Mouse (Mus musculus): Measurements from ENCODE around the gene Cdca7. TPM values are rescaled to one million over a fixed set of nuclear protein-coding genes. Genes with fewer than 3 reads are reported as not detected.

Gene Cdca7
- total RNA-seq (2022), result 1 to 10 TPM; 4.6 to 7.6 (median 6.1) TPM

DNA sequence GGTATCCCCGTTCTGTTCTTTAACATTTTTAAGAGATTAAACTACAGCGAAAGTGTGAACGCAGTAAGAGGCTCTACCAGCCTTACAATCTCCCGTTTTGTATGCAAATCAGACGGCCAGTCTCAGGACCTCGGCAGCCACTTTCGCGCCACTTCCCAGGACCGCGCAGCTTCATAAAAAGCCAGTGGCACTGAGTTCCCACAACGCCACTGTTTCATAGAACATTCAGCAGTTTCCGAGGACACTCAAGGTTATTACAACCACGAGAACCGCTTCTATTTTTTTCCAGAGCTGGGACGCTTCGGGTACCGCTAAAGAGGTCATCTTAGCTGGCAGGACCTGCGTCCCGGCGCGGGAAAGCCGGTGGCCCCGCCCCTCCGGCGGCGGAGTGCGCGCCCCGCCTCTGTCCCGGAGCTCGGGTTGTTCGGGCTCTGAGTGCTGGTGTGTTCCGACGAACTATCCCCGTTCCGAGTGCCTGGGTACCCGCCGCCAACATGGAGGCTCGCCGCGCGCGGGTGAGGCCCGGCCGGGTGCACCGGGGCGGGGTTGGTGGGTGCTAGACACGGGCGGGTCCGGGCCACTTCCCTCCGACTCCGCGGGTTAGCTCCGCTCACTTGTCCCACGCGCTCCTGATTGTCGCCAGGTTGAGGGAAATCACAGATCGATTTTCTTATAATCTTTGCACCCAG lies at the start of gene Cdca7:
Cdca7 (plus strand) TSS at position 363 of the 689 bp plus-strand sequence.
- DNase-seq (ENCODE audit: low spot score in 2 of 2), result peak; percentile 19 to 37

DNA sequence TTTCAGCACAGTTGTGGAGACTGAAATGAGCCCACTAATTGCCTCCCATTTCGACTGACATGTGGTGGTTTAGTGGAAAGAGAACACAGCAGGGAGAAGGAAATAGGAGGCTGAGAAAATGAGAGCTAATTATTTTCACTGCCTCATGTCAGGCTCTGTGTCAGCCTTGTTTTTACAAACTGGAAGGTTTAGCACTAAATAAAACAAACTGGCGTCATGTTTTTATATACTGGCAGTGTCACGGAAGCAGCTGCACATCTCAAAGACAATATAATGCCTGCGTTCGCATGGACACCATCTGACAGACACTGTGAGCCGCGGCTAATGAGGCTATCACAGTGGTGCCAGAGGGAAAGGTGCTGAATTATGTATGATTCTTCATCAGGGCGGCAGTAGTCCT lies 49.2 kb upstream of the Cdca7 start:
- peak; percentile 23 to 30 for DNase-seq (ENCODE audit: low spot score in 2 of 2)

DNA sequence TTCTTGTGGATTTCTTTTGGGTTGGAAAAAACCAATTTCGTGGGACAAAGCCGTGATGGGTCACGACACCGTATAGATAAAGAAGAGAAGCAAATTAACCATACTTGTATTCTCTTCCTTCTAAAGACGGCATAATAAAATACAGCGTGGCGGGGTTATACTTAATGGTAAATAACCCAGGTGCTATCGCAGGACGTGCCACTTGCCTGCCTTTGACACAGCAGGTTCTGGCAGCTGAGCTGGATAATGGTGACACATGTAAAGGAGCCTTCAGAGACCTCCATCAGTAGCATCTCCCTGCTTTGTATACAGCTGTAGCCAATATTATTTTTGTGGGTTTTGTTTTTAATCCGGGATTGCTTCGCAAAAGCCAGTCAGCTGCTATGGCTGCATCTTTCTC lies 48.7 kb upstream of the Cdca7 start:
- DNase-seq (ENCODE audit: low spot score in 2 of 2), result no peak

DNA sequence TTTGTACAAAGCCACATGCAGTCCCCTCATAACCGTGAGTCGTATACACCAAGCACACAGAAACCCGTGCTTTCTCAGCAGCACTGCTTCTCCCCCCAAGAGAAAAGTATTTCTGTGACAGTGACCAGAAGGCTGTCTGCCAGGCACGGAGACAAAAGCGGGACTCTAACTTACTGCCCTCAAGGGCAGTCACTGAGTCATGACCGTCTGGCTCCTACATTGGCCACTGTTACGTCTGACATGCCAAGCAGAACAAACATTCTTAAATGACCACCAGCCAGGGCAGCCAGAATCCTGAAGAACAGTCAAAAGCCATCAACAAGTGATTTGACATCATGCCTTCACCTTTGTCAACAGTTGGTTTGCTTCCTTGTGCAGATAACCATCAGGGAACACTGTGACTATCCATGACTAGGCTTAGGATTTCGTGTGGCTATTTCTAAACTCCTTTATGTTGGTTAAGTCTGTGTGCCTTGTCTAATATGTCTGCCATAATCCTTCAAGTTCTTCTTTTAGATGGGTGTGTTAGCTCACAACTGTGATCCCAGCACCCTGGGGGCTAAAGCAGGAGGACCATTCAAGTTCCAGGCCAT lies 36.9 kb upstream of the Cdca7 start:
- DNase-seq (ENCODE audit: low spot score in 2 of 2), result no peak

DNA sequence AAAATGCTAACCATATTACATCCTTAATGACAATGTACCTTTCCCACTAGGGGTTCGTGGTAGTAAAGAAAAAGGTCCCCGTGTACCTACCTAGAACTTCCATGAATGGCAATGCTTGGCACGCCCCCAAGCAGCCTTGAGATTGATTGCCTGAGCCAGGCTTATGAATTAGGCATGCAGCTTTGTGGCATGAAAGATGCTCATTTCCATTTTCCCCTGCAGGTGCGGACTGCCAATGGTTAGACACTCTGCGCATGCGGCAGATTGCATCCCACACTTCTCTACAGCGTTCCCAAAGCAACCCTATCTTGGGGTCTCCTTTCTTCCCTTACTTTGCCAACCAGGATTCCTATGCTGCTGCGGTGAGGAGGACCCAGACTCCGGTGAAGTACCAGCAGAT lies 34.9 kb upstream of the Cdca7 start:
- no peak for DNase-seq (ENCODE audit: low spot score in 2 of 2)

DNA sequence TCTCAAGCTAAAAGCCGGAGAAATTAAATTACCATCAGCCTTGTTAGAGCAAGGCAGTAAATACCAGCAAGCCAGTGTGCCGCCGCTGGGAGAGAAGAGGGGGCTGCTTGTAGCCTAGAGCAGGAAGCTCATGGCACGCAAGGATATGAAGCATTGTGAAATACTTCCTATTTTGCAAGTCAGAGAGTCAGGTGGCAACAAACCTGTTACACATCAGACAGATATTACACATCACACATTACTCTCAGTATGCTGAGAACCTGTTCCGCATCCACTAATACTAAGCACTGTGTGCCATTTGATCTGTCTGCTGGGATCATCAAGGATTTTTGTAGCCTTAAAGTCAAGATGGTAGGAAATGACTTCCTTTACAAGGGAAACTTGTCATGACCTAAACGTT lies 33.1 kb upstream of the Cdca7 start:
- no peak for DNase-seq (ENCODE audit: low spot score in 2 of 2)

DNA sequence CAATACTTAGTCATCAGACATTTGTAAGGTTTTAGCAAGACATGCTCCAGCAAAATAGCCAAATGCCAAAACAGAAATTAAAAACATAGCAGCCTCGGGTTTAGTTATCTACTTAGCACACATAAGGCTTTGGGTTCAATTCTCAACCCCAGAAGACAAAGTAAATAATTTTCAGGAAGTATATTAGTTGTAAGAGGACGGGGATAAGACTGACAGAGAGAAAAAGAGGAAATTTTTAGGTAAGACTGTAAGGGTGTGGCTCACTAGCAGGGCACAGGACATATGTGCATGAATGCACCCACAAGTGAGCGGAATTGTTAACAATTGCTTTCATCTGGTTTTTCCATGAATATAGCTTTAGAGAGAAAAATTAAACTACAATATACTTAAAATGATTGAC lies 32.0 kb upstream of the Cdca7 start:
- no peak for DNase-seq (ENCODE audit: low spot score in 2 of 2)

DNA sequence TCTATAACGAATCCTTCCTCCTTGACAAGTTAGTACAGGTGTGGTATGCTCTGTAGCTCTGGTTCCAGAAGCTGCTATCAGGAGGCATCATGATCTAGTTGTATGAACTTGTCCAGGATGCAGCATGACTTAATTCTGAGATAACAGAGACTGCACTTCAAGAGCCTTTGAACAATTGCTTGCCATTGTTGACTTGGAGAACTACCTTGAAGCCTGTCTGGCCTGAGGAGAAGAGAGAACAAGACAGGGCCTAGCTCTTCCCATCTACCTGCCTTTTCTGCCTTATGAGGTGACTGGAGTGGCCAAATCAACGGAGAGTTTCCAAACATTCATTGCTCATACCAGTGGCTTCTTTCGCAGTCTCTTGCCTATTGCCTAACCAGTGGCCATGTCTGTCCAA lies 29.9 kb upstream of the Cdca7 start:
- DNase-seq (ENCODE audit: low spot score in 2 of 2), result no peak

DNA sequence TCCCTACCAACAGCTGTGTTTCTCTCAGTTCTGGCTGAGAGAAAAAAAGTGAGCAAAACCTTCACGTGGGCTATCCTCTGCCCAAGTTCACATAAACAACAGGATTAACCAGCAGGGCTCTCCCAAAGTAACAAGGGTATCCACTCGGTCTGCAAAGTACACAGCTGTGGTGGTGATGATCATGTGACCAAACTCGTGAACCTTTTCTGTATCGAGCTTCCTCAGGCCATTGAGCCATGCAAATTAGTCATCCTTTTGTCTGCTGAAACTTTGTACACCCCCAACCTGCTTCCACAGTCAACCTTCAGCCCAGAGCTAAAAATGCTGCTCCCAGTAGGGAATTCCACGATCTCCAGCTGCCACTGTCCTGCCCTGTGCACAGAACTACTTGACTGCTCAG lies 29.3 kb upstream of the Cdca7 start:
- no peak for DNase-seq (ENCODE audit: low spot score in 2 of 2)

DNA sequence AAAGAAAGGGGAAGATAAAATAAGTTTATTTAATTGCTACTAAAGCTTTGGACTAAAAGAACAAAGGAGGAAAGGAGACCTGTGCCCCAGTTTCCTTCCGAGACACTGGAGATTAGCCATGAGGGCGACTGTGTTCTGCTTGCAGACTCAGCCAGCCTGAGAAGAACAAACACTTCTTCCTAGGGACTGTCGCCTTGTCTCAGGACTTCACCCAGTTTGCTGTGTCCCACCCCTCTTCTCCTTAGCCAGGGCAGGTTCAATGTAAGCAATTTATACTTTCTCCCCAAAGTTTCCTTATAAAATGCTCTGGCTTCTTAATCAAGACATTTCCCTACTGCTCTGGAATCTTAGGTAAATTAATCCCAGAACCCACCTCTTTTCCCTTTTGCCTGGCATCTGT lies 22.4 kb upstream of the Cdca7 start:
- DNase-seq (ENCODE audit: low spot score in 2 of 2), result no peak

DNA sequence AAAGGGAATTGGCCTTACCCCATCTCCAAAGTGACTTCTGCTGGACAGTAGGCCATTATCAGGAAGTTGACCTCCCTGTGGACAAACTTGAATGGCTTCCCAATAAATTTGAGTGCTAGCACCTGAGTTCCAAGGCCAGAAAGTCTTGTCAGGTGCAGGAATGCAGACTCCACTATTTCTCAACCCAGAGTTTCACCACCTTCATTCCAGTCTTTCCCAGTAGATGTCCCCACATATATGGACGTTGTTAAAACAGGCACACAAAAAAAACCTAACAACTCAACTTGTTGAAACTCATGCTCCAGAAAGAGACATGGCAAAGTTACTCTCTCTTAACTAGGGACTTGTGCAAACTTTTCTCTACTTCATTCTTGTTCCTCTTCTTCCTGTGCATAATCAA lies 19.8 kb upstream of the Cdca7 start:
- DNase-seq (ENCODE audit: low spot score in 2 of 2), result no peak

DNA sequence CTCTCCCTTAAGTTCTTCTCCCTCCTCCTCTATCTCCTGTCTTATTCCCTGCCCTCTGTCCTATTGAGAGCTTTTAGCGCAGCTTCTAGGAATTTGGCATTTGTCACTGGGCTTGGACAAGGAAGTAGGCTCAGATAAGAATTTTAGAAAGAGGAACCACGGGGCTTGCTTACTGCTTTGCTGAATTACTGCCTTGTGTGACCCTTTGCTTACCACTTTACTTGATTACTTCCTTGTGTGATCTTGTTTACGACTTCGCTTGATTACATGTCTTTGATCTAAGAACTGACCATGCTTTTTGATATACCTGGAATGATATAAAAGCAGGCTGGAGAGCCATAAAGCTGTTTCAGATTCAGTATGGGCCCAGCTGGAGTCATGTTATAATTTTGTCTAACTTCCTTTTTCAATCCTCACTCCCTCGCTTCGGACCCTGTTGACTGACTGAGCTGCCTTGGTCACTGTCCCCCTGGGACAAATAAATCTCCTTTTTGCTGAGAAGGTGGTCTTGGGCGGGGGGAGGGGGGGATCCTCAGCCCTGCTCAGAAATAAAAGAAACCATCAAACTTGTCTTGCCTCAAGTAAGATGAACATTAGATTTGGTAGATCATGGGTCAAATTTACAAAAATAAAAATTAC lies 11.5 kb upstream of the Cdca7 start:
- no peak for DNase-seq (ENCODE audit: low spot score in 2 of 2)

DNA sequence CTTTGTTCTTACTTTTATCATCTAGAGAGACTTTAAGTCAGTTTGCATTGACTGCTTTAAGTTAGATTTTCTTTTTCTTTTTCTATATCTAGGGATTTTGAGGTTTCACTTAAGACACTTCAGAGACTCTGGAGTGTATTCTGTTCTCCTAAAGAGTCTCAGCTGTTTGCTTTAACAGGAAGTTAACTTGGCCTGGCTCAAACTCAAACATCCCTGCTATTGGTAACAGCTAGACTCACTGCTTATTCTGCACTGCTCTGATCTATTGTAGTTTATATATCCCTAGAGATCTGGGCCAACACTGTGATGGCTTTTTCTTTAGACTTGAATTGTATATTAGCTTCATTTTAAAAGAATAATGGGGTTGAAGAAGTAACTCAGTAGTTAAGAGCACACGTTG lies 8.4 kb upstream of the Cdca7 start:
- no peak for DNase-seq (ENCODE audit: low spot score in 2 of 2)

DNA sequence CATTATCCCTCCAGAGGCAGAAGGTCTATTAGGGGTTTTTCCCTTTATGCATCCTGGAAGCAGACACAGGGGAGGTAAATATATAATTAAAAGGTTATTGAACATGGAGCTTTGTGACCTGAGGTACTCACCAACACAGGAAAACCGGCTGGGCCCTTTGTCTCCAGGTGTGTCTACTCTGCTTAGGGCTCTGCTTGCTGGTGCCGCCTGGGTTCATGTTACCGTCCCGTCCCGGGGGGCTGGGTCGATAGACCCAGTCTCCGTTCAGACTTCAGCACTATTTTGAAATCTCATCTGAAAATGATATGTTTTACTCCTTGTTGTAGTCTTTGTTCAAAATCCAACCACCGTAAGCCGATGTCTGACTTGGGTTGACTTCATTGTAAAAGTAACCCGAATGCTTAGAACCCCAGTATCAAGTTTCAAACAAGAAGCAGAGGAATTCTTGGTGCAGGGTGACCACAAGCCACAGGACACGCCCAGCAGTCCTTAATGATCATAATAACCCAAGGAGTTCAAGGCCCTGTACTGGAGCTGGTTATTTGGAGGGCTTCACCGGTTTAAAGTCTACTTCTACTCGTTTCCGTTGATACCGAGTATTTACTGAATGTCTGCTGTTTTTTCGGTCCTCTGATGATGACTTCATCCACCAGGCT lies 4.4 kb upstream of the Cdca7 start:
- DNase-seq (ENCODE audit: low spot score in 2 of 2), result no peak

DNA sequence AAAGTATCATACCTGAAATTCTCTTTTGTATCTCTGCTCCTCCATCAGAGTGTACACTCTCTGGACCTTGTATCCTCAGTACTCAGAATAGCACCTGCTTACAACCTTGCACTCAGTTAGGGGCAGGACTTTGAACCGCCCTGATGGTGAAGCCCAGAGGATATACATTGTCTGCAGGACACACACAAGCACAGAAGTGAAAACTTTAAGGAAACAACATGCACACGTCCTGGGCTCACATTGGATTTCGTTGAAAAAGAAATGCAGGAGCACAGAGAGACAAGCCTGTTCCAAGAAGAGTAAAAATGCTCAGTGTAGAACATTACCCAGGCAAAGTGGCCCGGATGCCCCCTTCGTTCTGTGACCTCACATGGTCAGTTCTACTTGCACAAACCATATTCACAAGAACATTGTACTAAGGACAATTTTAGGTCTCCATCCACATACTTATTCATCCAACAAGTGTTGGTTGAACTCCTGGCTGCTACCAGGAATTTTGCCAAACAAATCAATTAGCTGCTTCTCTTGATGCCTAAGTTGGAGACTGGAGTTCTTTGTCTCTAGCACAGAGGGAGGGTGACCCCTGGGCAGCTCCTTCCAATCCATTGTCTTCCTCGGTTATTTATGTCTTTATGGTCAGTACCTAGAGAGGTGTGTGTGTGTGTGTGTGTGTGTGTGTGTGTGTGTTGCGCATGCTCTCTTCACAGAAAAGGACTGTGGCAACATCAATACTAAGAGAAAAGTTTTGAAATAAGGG lies 1.2 kb upstream of the Cdca7 start:
- DNase-seq (ENCODE audit: low spot score in 2 of 2), result no peak

DNA sequence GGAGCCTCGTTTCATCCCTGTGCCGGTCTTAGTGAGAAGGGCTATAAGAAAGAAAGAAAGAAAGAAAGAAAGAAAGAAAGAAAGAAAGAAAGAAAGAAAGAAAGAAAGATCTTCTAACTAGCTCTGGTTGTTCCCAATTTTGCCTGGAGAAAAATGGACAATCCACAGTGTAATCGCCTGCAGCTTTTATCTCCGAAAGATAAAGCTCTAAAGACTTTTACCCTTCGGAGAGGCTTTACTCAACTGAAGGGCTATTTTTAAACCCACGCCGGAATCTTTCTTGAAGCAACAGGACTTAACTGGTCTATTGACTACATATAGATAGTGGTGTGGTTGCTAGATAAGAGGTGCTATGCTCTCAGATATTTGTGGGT lies 549 bp upstream of the Cdca7 start:
- DNase-seq (ENCODE audit: low spot score in 2 of 2), result no peak

DNA sequence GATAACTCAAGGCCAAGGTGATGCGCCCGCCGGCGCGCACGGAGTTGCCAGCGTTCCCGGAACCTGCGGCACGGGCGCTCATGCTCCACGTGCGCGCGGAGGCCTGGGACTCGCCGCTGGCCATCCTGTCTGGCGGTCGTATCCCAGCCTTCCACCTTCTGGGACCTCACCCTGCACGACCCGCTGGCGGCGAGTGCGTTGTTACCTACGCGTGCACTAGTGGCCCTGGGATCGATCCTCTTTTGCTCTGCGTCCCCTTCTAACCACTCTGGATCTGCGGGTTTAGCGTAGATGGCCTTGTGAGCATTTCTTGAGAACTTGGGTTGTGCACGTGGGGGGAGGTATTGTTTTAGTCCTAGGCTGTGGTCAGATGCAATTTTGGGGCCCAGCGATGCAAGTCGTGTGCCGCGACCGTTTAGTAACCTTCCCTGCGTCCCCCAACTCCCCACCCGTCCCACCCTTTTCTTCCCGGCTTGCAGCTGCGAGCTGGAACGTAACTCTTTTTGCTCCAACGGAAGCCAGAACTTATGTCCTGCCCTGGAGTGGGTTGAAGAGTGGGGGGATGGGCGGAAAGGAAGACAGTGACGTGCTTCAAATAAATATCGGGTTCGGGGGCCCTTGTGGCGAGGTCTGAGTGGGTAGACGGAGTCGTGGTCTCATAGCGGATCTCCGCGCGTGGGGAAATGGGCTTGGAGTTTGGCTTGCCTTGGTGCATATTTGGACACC lies 690 bp downstream of the Cdca7 start:
- no peak for DNase-seq (ENCODE audit: low spot score in 2 of 2)

DNA sequence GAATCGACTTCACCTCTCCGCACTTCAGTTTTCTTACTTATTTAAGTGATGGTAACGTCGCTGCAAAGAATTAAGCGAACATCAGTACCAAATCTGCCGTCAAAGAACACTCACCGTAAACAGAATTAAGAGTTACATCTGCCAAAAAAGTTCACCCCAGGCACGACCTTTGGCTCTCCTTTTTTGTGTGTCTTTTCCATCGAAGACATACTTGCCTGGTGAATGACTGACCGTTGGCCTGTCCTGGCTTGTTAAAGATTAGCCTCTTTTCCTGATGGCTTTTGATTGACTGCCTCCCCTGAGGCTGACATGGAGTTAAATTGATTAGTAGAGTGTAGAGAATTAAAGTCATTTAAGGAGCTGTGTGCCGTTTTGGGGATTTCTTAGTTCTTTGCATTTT lies 1.3 kb downstream of the Cdca7 start:
- DNase-seq (ENCODE audit: low spot score in 2 of 2), result no peak

DNA sequence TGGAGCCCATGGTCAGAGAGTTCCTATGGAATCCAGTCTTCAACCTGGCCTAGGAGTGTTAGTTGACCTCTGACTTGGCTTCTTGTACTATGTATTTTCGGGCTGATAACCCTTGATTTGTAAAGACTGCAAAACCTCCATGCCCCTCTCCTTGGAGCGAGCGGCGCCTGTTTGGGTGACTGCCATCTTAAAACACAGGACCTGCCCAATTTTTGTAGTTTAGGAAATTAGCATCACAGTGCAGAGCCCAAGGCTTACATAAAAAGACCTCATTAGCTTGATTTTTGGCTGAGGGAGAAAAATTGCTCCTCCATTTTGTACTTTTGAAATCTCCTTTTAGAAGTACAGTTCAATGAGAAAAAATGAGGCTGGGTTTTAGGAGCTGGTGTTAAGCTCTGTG lies 2.2 kb downstream of the Cdca7 start:
- no peak for DNase-seq (ENCODE audit: low spot score in 2 of 2)

DNA sequence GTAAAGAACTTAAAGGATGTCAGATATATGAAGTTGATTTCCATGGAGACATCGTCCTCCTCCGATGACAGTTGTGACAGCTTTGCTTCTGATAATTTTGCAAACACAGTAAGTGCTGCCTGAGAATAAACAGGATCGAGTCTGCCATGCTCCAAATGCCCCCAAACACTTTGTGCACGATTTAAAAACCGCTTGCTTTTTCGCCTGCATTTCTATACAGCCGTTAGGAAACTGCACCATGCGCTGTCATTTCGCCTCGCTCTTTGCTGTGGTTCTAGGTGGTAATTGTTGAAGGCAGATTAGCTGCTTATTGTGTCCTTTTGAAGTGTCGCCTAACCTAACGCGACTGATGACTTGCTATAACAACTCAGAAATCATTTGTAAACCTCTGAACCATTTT lies 3.0 kb downstream of the Cdca7 start:
- DNase-seq (ENCODE audit: low spot score in 2 of 2), result no peak

DNA sequence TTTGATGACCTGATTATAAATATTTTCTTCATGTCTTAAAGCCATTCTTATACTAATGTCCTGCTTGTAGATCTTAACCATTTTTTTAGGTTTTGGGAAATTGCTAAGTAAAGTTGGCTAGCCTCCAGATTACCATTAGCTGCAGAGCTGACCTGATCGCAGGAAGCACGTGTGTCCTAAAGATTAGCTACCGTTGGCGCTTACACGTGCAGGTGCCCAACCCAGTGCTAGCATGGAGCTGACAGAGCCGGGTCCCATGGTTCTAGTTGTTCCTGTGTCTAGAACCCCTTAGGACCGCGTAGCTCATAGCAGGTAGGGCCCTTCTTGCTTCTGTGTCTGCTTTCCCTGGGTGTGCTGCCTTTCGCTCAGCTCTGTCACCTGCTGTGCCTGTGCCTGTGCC lies 3.9 kb downstream of the Cdca7 start:
- DNase-seq (ENCODE audit: low spot score in 2 of 2), result no peak
